Mouse (Mus musculus) E14TG2a.4 (cell line): ENCODE measurements at regions not wholly inside any gene's neighbourhood (a gene's known extent, or its start where the extent isn't known, plus 50 kb on each side); places are given as distances from the start of the nearest gene placed in this dataset.

Experiments
- CTCF ChIP-seq: conservative IDR thresholded peaks from 2 replicates; pipeline ENCODE4 v1.5.1; 2014; ENCODE audit warnings: low read length
- NANOG ChIP-seq: IDR thresholded peaks from 2 replicates; pipeline ENCODE4 v1.6.1; 2014; ENCODE audit warnings: borderline replicate concordance, low read length, mixed read lengths
- POU5F1 ChIP-seq: IDR thresholded peaks from 2 replicates; pipeline ENCODE4 v1.6.1; 2014; ENCODE audit warnings: low read length, borderline replicate concordance

GRCm38 (mm10) chr13:99729145-99729544 lies 171.7 kb downstream of the Cartpt start:
- no peak for TF ChIP-seq CTCF
- TF ChIP-seq NANOG = no peak
- TF ChIP-seq POU5F1 = no peak
